Mouse (Mus musculus) hindbrain, embryonic 15.5 days (tissue): ENCODE results near the gene Rapgef6. TPM values are rescaled to one million over a fixed set of nuclear protein-coding genes. Genes with fewer than 3 reads are reported as not detected.

Experiments used
- ATAC-seq: fragments of 200-750 bp; cut with Nextera tagmentation; 2 replicates; pipeline ENCODE4 v1.8.0; 2017; ENCODE audit warnings: low read depth, moderate number of reproducible peaks, moderate TSS enrichment; ENCODE audit not compliant: low FRiP score
- H3K27ac ChIP-seq: fragments of 300-500 bp; sonication (generic); replicated peaks from 2 replicates; pipeline ENCODE4 v1.5.1; 2015; ENCODE audit warnings: mild to moderate bottlenecking, inconsistent platforms
- H3K27me3 ChIP-seq: fragments of 300-500 bp; sonication (generic); 2 replicates; pipeline ENCODE4 v1.6.1; 2015; ENCODE audit warnings: control low read depth, inconsistent platforms
- H3K36me3 ChIP-seq: fragments of 300-500 bp; sonication (generic); 2 replicates; pipeline ENCODE4 v1.6.1; 2015; ENCODE audit warnings: control low read depth, inconsistent platforms
- H3K4me1 ChIP-seq: fragments of 300-500 bp; sonication (generic); replicated peaks from 2 replicates; pipeline ENCODE4 v1.6.1; 2015; ENCODE audit warnings: control low read depth, inconsistent platforms
- H3K4me2 ChIP-seq: fragments of 300-500 bp; sonication (generic); 2 replicates; pipeline ENCODE4 v1.6.1; 2015; ENCODE audit warnings: moderate library complexity, mild to moderate bottlenecking, inconsistent platforms
- H3K4me3 ChIP-seq: fragments of 300-500 bp; sonication (generic); 2 replicates; pipeline ENCODE4 v1.5.1; 2015; ENCODE audit warnings: mild to moderate bottlenecking, inconsistent platforms
- H3K9ac ChIP-seq: fragments of 300-500 bp; sonication (generic); 2 replicates; pipeline ENCODE4 v1.6.1; 2015; ENCODE audit warnings: inconsistent platforms
- H3K9me3 ChIP-seq: fragments of 300-500 bp; sonication (generic); 2 replicates; pipeline ENCODE4 v1.6.1; 2016; ENCODE audit warnings: control low read depth, inconsistent platforms
- WGBS: fragments of 180-500 bp; shearing (Covaris S2); methylation state at CpG from one replicate; pipeline ENCODE4 v1.1.7; 2015; 5-methylcytosine and 5-hydroxymethylcytosine counted together
- microRNA-seq: library from miRNA; unstranded; fragments of <30 nt; microRNA quantifications from one replicate; pipeline ENCODE4, GENCODE M21; 2016
- polyA plus RNA-seq: library from polyadenylated mRNA; unstranded; fragments of >200 nt; fragmentation: Nextera tagmentation; extraction: Ambion mirVana; gene quantifications from 2 replicates; pipeline ENCODE4 v1.2.1, GENCODE M21; 2015

Rapgef6 gene
- polyA plus RNA-seq, 1 experiment from 2014 or later: 34.1 TPM

- Histone ChIP-seq H3K4me3 (no peak overlapping the region), H3K9me3 (no peaks in the 10 kb centered on the region), H3K9ac (no peak overlapping the region), H3K27ac (0 out of 2 replicates have a peak overlapping the region, but pooled peaks have one; percentile 15), H3K4me2 (no peak overlapping the region), H3K36me3 (peaks cover 12% of the 10 kb centered on the region), H3K27me3 (no peaks in the 10 kb centered on the region), H3K4me1 (no peaks in the 10 kb centered on the region)
- 64% methylated on average over 1 of the region's 1 CpGs for WGBS
- no peak for ATAC-seq
These were observed 221.6 kb downstream of the Rapgef6 start for GRCm38 (mm10) chr11:54744231-54744630.

Small RNA genes lying within 50 kb of the gene (microRNA-seq; reads per million reads assigned to microRNA genes)
- gene Gm26116: not detected

Other genes starting within 250 kb of the Rapgef6 start
- 44.0 and 45.4 TPM in 2 replicates for gene Acsl6, start 219.0 kb upstream of the Rapgef6 start, polyA plus RNA-seq
- not detected in 2 replicates for gene Meikin, start 152.2 kb upstream of the Rapgef6 start, polyA plus RNA-seq
- gene Fnip1, start 84.6 kb upstream of the Rapgef6 start, polyA plus RNA-seq: 8.9 and 9.6 TPM in 2 replicates